Mouse (Mus musculus): Measurements from ENCODE around the gene H2afy.
A peak's percentile ranks its signal among the peaks of the same experiment; 100 is the strongest.

Gene H2afy

DNA sequence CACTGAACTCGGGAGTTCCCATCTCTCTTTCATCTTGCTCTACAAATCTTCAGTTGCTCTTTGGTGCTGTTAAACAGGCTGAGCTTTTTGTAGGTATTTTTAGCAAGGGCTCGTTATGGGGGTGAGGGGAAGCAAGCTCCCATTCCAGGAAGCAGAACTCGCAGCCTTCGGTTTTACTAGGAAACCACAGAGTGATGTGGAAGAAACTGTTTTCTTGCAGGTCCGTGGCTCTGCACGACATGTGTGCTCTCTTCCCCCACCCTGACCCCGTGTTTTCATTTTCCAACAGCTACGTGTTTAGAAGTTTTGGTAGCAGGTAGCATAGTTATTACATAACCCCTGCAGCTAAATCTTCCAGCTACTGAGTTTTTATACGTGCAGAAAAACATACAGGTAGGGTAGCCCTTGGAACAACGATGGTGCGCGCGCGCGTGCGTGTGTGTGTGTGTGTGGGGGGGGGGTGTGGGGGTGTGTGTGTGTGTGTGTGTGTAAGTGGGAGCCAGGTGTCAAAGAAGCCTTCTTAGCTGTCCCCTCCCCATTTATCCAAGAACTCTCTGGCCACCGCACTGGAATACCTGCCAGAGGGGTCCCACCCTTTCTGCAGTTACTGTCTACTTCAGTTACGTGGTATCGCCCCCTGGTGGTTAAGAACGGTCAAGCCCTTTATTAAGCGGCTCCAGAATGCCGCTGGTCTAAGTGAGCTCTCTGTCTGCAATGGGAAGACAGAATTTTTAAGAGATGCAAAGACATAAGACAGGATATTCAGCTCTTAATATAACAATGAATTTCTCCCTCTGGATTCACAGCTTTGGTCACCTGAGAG lies 15.5 kb upstream of the H2afy start:
- DNase-seq (ENCODE audit: extremely low spot score, low read depth, low spot score): peak; percentile 85

DNA sequence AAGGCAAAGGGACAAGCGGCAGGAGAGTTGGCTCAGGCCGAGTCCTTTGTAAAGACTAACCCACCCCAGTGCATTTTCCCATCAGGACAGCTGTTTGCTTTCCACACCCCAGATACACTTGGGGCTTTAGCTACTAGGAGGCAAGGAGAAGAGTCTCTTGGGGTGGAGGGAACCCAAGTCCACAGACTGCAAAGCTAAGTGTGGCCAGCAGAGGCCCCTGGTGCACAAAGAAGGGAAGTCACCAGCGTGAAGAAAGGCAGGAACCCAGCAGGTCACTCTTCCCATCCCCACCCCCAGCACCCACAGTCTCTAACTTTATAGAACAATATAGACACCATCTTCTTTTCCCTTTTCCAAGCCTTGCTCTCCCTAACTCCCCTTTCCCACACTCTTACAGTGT lies 9.4 kb upstream of the H2afy start:
- no peak for DNase-seq (ENCODE audit: extremely low spot score, low read depth, low spot score)

DNA sequence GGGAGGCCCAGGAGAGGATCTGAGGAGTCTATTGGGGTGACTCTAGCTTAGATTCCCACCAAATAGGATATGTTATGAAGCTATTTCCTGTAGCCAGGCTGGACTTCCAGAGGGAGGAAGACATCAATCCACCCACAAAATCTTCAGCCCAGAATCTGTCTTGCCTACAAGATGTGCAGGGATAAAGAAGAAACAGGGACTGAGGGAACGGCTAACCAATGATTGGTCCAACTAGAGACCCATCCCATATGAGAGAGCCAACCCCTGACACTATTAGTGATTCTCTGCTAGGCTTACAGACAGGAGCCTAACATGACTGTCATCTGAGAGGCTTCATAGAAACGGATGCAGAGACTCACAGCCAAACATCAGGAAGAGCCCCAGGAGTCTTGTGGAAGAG lies 7.9 kb upstream of the H2afy start:
- DNase-seq (ENCODE audit: extremely low spot score, low read depth, low spot score): no peak

DNA sequence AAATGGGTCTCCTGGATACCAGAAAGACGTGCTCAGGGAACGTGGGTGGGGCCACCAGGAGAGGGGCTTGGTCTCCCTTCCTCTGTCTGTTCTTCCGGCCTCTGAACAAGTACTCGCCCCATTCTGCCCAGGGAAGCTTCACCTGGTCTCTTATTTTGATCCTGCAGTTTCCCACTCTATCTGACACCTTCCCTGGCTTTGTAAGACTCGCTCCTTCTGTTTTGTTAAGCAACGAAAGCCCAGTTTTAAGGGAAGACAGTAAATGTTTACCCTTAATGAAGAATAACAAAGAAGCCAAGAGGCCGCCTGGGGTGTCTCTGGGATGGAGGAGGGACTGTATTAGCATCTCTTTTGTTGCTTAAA lies 7.0 kb upstream of the H2afy start:
- DNase-seq (ENCODE audit: extremely low spot score, low read depth, low spot score): no peak

DNA sequence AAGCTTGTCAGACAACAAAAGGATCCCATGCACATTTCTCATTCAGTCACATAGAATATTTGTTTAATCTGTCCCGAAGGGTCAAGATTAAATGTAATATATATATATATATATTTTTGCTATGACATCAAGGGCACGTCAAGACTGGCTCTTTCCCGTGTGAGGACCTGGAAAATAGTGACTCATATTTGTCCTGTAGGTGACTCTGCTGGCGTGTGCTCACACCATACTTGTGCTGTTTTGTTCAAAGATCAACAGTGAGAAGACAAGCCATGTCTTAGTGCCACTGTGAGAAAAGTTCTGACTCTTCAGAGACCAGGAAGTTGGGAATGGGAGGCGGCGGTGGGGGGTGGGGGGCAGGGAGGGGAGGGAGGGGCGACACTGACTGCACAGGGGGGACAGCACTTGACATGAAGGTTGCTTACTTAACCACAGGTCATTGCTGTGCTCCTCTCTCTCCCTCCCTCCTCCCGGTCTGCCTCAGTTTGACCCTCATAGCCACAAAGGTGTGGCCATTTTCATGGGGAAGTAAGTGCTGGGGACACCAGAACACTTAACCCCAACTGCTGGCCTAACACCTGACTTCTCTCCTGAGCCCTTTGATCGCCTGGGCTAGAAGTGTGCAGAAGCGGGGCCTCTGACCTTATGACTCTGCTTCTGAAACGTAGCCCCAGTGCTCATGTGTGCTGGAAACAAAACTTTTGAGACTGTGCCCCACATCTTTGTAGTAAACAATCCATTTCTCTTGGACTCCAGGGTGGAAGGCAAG lies 6.4 kb upstream of the H2afy start:
- no peak for DNase-seq (ENCODE audit: extremely low spot score, low read depth, low spot score)

DNA sequence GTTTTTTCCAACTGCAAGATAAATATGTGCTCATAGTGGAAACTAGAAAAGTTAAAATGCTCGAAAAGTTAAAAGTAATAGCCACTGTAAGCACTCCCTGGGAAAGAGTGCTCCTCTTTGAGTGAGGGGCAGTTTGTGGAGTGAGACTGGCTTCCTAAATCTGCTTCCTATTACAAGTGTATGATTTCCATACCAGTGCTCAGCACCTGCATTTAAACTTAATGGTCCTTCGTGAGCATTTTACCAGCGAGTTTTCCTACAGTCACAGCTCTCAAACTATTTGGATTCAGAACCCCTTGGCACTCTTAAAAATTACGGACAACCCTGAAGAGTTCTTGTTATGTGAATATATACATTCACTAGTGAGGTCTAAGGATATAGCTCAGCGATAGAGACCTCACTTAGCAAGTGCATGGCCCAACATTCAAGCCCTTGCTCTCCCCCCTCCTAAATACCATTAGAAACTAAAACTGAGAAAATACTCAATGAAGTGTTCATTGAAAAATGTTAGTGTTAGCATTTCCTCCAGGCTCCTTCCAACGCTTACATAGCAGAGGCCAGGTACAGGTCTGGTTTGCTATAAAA lies 3.1 kb upstream of the H2afy start:
- no peak for DNase-seq (ENCODE audit: extremely low spot score, low read depth, low spot score)

DNA sequence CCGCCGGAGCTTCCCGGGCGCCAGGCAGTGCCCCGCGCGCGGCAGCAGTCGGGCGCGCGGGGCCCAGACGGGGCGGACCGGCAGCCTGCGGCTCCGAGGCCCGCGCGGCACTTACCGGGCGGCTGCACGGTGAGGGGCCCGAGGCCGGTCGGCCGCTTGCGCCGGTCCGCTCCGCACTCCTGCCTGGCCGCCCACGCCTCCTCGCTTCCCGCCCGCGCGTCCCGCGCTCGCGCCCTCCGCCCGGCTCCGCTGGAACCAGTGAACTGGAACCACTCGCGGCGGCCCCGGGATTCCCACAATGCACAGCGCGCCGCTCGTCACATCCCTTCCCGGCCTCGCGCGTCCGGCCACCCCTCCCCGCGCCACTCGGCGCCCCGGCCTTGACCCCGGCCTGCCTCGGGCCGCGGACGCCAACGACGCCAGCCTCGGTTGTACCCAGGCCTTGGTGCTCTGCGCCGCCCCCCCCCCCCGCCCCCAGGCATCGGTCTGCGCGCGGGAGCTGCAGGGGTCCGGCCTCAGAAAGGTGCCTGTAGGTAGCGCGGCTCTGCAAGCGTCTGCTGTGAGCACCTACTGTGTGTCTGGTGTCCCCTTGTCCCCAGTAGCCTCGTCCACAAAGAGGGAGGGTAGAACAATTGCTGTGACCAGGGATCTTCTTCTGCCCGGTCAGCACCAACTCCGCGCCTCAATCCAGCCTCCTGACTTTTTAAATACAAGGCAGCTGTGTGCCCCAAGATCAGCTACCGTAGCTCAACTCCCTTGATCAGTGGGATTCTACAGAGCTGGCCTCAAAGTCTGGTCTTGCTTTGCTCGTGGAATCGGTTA lies 719 bp downstream of the H2afy start:
- DNase-seq (ENCODE audit: extremely low spot score, low read depth, low spot score): no peak

DNA sequence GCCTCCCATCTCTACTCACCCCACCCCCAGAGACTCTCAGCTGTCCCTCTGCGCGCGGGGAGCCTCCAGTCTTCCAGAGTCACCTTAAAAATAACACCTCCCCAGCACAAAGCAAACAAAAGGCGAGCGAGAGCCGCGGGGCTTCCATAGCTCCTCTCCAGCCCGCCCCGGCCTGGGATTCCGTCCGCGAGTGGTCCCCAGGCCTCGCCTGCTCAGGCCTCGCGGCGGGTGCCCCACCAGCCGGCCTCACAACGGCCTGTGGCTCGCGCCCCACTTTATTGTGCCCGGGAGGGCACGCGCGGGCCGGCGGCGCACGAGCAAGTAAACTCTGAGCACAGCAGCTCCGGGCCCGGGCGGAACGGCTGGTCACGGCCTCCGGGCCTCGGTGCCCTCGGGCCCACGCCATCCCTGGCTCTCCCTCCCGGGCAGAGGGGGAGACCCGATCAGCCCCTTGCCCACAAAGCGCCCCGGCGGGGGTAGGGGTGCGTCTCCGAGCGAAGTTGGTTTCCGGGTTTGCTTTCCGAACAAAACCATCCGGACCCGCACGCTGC lies 1.5 kb downstream of the H2afy start:
- DNase-seq (ENCODE audit: extremely low spot score, low read depth, low spot score): no peak

DNA sequence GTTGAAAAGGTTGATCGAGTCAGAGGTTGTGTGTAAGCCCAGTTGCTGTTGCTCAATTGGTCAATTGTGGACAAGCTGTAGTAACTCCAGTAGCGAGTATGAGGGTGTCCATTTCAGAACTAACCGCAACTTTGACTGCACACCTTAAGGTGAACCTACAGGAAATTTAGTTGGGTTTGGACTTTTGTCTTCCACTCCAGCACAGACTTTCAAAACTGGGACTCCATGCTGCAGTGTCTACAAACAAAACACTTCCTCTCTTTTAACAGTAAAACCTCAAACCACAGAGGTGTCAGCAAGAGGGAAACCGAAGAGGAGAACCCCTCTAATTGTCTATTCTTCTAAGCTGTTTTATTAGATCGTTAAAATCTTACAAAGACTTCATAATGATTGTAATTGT lies 2.1 kb downstream of the H2afy start:
- no peak for DNase-seq (ENCODE audit: extremely low spot score, low read depth, low spot score)

DNA sequence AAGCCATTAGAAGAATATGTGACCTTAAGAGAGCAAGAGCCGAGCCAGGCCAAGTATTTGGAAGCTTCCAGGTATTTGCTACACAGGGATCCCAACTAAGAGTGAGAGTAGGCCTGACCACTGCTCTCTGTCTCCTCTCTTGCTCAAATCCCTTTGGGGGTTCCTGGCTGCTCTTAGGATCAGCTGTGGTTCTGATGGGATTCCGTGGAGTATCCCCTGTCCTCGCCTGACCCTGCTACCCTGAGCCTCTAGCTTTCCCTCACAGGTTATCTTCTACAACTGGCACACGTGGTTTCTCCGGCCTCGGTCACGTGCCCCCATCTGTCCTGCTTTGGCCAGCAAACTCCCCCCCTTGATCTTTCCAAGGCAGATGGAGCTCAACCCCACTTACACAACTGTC lies 3.2 kb downstream of the H2afy start:
- no peak for DNase-seq (ENCODE audit: extremely low spot score, low read depth, low spot score)

DNA sequence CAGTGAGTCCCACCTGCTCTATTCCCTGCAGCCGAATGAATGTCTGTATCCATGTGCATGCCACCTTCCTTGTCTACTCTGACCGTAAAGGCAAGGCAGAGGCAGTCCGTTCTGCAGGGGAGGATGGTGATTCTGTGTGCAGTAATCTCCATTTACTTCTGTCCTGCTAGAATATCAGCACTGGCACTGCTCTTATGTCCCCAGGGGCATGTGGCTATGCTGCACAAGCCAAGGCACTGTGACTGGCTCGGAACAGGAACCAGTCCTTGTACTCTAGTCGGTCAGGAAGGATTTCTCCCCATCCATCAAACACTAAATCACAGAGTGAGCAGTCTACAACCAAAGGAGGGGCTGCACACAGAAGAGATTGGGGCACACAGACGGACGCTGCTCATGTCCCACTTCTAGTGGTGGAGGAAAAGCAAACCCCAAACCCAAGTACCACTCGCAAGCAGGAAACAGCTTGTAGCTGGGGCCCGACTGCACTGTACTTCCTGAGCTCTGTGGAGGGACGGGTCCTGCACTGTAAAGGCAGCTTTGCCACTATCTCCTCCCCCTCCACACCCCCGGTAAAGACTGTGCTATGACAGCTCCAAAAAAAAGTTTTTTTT lies 3.7 kb downstream of the H2afy start:
- DNase-seq (ENCODE audit: extremely low spot score, low read depth, low spot score): no peak

DNA sequence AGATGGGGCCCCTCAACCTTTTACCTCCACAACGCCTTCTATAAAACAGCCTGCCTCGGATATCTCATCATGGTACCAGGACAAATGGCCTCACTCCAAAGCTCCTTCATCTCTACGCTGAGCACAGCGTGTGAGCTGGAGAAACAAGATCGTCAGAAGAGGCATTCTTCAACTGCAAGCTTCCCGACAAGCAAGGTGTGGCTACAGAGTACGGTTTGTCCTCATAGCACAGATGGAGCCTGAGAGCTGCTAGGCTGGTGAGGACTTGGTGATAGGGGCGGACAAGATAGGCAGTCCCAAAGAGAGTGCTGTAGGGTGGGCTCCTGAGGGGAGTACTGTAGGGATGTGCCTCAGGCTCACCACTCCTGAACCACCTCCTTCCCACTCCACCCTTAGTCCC lies 5.6 kb downstream of the H2afy start:
- no peak for DNase-seq (ENCODE audit: extremely low spot score, low read depth, low spot score)

DNA sequence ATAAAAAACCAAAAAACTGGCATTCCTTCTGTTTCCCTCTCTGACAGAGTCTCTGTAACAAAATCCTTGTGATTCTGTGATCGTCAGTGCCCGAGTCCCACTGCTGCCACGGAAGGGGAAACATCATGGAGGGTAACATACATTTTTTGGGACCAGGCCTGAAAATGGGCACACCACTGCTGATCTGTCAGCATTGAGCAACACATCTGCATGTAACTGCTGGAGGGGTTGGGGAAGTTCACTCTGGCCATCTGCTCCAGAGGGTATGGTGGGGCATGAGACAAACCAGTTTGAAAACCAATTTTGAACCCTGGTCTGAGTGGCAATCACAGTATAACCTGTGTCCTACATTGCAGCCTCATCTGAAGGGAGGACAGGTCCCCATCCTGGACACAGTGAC lies 6.6 kb downstream of the H2afy start:
- DNase-seq (ENCODE audit: extremely low spot score, low read depth, low spot score): no peak

DNA sequence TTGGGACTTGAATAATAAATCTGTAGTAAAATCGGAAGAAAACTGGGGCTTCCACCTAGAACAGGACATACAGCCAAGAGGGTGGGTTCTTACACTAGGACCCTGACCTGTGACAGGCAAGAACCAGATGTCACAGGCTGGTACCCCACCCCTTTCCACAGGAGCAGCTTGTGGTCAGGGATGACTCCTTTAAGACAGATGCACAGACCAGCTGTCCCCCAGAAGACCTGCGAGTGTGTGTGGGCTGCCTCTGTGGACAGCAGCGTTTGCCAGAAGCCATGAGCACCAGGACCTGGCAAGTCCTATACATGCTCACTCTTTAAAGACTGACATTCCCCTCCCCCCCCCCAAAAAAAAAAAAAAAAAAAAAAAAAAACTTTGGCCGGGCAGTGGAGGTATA lies 7.1 kb downstream of the H2afy start:
- DNase-seq (ENCODE audit: extremely low spot score, low read depth, low spot score): no peak

DNA sequence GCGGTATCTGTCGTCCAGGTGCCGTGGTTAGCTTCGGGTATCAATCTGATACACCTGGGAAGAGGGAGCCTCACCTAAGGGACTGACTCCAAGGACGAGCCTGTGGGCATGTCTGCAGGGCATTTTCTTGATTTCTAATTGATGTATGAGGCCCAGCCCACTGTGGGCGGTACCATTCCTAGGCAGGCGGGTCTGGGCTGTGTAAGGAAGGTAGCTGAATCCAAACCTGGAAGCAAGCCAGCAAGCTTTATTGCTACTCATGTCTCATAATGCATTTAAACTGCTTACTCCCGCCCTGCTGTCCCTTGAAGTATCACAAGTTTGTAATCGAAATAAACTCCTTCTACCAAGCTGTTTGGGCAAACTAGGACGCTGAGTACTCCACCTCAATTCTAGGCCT lies 10.5 kb downstream of the H2afy start:
- DNase-seq (ENCODE audit: extremely low spot score, low read depth, low spot score): no peak

DNA sequence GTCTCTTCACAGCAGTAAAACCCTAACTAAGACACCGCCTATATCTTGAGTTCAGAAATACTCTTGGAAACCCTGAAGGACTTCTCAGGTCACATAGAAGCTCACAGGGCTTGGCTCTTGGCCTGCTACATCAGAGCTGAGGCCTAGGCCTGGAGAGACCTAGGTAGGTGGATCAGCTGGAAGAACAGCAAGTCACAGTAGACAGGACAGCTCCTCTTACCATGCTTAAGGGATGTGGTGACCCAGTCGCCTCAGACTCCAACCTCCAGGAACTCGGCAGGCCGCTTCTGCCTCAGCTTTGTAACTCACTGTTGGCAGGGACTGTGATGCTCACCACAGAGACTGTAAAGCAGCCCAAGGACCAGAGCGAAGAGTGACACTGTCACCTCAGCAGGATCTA lies 13.1 kb downstream of the H2afy start:
- no peak for DNase-seq (ENCODE audit: extremely low spot score, low read depth, low spot score)

DNA sequence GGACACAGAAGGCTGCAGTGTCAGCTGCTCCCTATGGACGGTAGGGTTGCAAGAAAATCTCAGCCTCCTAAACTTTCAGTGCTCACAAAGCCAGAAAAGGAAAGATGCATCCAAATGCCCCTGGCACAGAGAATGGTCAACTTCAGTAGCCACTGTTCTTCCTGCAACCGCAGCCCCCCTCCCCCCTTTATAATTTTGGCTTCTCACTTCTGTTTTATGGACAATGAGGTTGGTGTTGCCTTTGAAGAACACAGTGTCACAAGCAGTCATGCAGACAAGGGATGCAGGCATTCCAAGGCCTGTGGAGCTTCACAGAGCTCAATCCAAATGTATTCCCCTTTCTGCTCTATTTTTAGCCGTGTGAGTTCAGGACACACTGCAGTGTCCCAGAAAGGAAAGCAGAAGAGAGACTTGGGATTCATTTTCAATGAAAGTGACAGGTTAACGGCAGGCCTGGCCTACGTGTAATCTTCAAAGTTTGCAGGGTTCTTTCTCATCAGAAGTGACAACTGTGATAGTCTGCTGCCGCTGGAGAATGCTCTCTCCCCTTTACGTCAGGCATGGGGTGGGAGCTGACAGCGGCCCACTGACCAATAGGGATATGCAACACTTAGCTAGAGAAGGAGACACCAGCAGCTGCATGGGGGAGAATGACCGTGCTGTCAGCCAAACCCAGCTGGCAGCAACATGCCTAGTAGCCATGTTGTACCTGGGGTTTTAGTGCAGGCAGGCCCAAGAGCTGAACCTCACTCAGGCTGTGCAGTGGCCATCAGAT lies 18.0 kb downstream of the H2afy start:
- no peak for DNase-seq (ENCODE audit: extremely low spot score, low read depth, low spot score)

DNA sequence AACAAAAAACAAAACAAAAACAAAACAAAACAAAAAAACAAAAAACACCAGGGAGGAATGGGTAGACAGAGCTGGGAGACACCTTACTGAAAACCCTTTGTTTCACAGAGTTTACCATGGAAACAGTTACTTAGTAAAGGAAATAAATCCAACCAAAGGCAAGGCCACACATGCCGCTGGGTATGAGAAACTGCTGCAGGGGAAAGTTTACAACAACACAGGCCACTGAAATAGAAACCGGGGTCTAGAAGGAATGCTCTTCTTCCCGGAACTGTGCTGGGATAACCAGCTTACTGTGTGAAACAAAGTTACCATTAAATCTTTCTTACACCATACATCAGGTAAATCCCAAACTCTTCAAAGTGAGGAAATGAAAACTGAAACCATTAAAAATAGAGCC lies 20.3 kb downstream of the H2afy start:
- no peak for DNase-seq (ENCODE audit: extremely low spot score, low read depth, low spot score)

DNA sequence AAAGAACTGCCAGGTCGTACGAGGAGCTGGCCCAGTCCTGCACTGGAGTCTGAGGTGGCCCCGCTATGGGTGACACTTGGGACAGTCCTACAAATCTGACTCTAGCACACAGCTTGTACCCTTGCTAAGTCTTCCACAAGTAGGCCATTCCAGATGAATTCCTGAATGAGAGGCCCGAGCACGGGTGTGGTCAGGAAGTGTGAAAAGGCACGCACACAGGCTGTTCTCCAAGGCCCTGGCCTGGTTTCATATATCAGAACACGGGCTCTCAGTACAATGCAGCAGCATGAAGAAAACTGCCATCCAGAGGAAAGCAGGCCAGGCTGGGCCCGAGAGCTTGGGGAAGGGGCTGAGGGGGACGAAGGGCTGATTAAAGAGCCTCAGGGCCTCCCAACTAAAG lies 20.8 kb downstream of the H2afy start:
- DNase-seq (ENCODE audit: extremely low spot score, low read depth, low spot score): no peak

Data from hindlimb bud, embryonic 11.5 days (tissue).